Mouse (Mus musculus) cerebellum, adult 9-11 months (tissue): ENCODE measurements around the gene Ugt1a5.
"Not testable (repeated sequence)": the region's sequence is repeated elsewhere in the genome, so short reads cannot be mapped to it uniquely, and the experiment has no call there.

Experiments
- DNase-seq: peaks from one replicate; pipeline ENCODE4 v3.0.0; 2022

The Ugt1a5 gene

GRCm38 (mm10) chr1:88225301-88225700 lies 59.5 kb downstream of the Ugt1a5 start:
- not testable (repeated sequence) for DNase-seq

- no peak for DNase-seq
These were observed 59.9 kb downstream of the Ugt1a5 start for GRCm38 (mm10) chr1:88225741-88226140.

GRCm38 (mm10) chr1:88226670-88227379 lies 61.0 kb downstream of the Ugt1a5 start, which contains the start of gene Mroh2a:
Gene Mroh2a (plus strand): TSS chr1:88226986.
- DNase-seq: no peak

- DNase-seq: no peak
These were observed 61.7 kb downstream of the Ugt1a5 start for GRCm38 (mm10) chr1:88227482-88227881.

GRCm38 (mm10) chr1:88228121-88228520 lies 62.3 kb downstream of the Ugt1a5 start:
- no peak for DNase-seq

- no peak for DNase-seq
These were observed 63.8 kb downstream of the Ugt1a5 start for GRCm38 (mm10) chr1:88229566-88229965.

- no peak for DNase-seq
These were observed 64.2 kb downstream of the Ugt1a5 start for GRCm38 (mm10) chr1:88229986-88230385.

GRCm38 (mm10) chr1:88230421-88230820 lies 64.6 kb downstream of the Ugt1a5 start:
- no peak for DNase-seq

- no peak for DNase-seq
These were observed 65.4 kb downstream of the Ugt1a5 start for GRCm38 (mm10) chr1:88230981-88231802.

- DNase-seq: no peak
These were observed 66.1 kb downstream of the Ugt1a5 start for GRCm38 (mm10) chr1:88231803-88232499.

GRCm38 (mm10) chr1:88232664-88233380 lies 67.0 kb downstream of the Ugt1a5 start:
- no peak for DNase-seq

- DNase-seq: no peak
These were observed 67.8 kb downstream of the Ugt1a5 start for GRCm38 (mm10) chr1:88233421-88234247.

GRCm38 (mm10) chr1:88234248-88234610 lies 68.4 kb downstream of the Ugt1a5 start:
- DNase-seq: no peak

GRCm38 (mm10) chr1:88234646-88235045 lies 68.8 kb downstream of the Ugt1a5 start:
- DNase-seq: no peak

- DNase-seq: no peak
These were observed 69.5 kb downstream of the Ugt1a5 start for GRCm38 (mm10) chr1:88235046-88235893.

- no peak for DNase-seq
These were observed 70.1 kb downstream of the Ugt1a5 start for GRCm38 (mm10) chr1:88235894-88236415.

- DNase-seq: no peak
These were observed 71.5 kb downstream of the Ugt1a5 start for GRCm38 (mm10) chr1:88237311-88237710.

- DNase-seq: no peak
These were observed 73.0 kb downstream of the Ugt1a5 start for GRCm38 (mm10) chr1:88238771-88239170.

GRCm38 (mm10) chr1:88240072-88240471 lies 74.3 kb downstream of the Ugt1a5 start:
- no peak for DNase-seq

GRCm38 (mm10) chr1:88240579-88240978 lies 74.8 kb downstream of the Ugt1a5 start:
- DNase-seq: no peak

GRCm38 (mm10) chr1:88243861-88244260 lies 78.0 kb downstream of the Ugt1a5 start:
- DNase-seq: no peak
